Mouse (Mus musculus) brain, adult 10 weeks (tissue): ENCODE data around the gene Cyp4f17. TPM values are rescaled to one million over a fixed set of nuclear protein-coding genes. Genes with fewer than 3 reads are reported as not detected.

Experiments
- polyA plus RNA-seq: library from polyadenylated mRNA; stranded (reverse); fragments of 350-450 nt; fragmentation: Illumina TruSeq; extraction: RNeasy Lipid Tissue Mini Kit (QIAGEN cat#74804); gene quantifications from one replicate; pipeline ENCODE4 v1.2.3, GENCODE M21; 2015; ENCODE audit warnings: low read depth, low replicate concordance

The Cyp4f17 gene
- polyA plus RNA-seq, result 4.3 TPM

DNA sequence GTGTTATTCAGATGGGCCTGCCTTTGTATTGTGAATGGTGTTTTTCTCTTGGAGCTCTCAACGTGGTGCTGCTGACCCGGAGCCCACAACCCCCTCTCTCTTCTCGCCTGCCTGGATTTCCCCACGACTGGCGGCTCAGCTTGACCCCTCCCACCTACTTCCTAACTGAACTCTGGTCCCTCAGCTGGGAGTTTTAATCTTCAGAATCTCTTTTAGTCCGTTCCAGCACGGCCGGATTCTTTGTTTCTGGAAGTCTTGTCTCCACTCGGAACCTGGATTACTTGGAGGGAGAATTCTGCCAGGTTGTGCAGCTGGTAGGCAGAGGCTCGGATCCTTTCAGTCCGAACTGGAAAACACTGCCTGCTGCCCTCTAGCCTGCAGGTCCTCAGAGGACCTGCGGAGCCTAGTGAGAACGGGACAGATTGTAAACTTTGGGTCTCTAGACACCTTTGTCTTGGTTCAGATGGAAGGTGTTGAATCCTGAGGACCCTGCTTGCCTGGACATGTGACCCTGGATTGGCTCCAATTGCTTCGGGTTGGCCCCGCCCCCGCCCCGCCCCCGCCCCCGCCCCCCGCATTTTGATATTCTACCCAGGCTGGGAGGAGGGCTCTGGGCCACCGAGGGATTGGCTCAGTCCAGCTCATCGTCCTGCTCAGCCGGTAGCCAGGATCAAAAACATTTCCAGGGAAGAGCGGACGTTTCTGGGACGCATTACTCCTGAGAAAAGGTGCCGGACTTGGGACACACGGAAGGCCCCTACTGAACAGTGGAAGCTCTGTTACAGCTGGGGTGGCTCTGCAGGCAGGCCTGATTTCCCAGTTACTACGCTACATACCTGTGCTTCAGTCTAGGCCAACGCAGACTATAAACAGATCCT lies at the start of gene Cyp4f17:
Cyp4f17 (plus strand) TSS at position 200 of the 878 bp plus-strand sequence.

DNA sequence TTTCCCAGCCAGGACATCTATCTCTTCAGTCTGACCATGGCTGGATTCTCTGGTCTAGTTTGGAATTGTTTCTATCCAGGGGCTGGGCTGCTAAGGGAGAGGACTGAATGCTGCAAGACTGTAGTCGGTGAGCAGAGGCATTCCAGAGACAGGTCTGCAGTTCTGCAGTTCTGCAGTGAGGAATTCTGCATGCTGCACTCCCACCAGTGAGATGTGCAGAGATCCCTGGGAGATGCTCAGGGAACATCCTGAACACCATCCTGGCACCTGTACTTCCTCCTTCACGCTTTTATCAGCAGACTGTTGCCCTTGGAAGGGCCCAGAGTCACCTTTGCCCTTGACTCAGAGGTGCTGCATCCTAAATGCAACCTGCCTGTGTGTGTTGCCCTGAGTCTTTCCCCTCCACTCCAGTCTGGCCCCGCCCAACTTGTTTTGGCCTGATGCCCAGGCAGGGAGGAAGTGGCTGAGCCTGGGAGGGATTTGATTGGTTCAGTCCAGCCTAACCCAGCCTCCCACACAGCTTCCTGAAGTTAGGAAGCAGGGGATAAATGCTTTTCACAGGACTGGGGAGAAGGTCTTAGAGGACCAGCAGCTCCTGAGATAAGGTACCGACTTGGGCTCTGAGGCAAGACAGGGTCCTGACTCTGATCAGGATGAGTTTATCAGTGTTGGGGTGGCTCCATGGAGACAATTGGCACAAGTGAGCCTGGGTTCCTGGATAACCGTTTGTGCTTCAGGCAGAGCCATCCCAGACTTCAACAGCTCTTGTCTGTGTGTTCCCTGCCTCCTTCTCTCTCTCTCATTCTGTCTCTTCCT lies 30.4 kb downstream of the Cyp4f17 start, which contains the start of gene Cyp4f16:
Cyp4f16 (plus strand) TSS at position 508 of the 816 bp plus-strand sequence.

Other genes with a start within 250 kb of the Cyp4f17 start
- 49.3 TPM for gene Brd4, start 221.3 kb upstream of the Cyp4f17 start, polyA plus RNA-seq
- 65.8 TPM for gene Akap8, start 184.8 kb upstream of the Cyp4f17 start, polyA plus RNA-seq
- gene Akap8l, start 155.4 kb upstream of the Cyp4f17 start, polyA plus RNA-seq, result 154 TPM
- 24.6 TPM for gene Wiz, start 116.6 kb upstream of the Cyp4f17 start, polyA plus RNA-seq
- gene Rasal3, start 102.5 kb upstream of the Cyp4f17 start, polyA plus RNA-seq, result 3.5 TPM
- gene Pglyrp2, start 81.9 kb upstream of the Cyp4f17 start, polyA plus RNA-seq, result not detected
- gene Cyp4f39, start 53.3 kb upstream of the Cyp4f17 start, polyA plus RNA-seq, result not detected
- gene Cyp4f16, start 30.5 kb downstream of the Cyp4f17 start, polyA plus RNA-seq, result 5.4 TPM
- not detected for gene Cyp4f37, start 115.3 kb downstream of the Cyp4f17 start, polyA plus RNA-seq
- gene Cyp4f40, start 152.8 kb downstream of the Cyp4f17 start, polyA plus RNA-seq, result not detected
- 21.3 TPM for gene Cyp4f15, start 179.6 kb downstream of the Cyp4f17 start, polyA plus RNA-seq